Mouse (Mus musculus) thymus, adult 2 months (tissue): ENCODE measurements around the gene Sema7a.

Source experiments
- CTCF ChIP-seq: fragments of 200-500 bp; IDR thresholded peaks from 2 replicates; pipeline ENCODE4 v1.5.1; 2012; ENCODE audit warnings: mild to moderate bottlenecking, control low read depth, low read length, moderate library complexity, borderline replicate concordance; ENCODE audit not compliant: control insufficient read depth, poor library complexity, insufficient read depth; ENCODE audit errors: extremely low read depth
- POLR2A ChIP-seq: fragments of 200-500 bp; IDR thresholded peaks from 2 replicates; pipeline ENCODE4 v1.6.1; 2012; ENCODE audit warnings: mild to moderate bottlenecking, low read length, control low read depth, moderate library complexity; ENCODE audit not compliant: control insufficient read depth, poor library complexity, insufficient read depth; ENCODE audit errors: extremely low read depth

GRCm38 (mm10) chr9:57900478-57900877 is 39.4 kb upstream of the Sema7a start:
- no peak for TF ChIP-seq CTCF
- TF ChIP-seq POLR2A: no peak
